Mouse (Mus musculus) liver, embryonic 12.5 days (tissue): ENCODE results near the gene Exoc6. TPM values are rescaled to one million over a fixed set of nuclear protein-coding genes. Genes with fewer than 3 reads are reported as not detected.

Source experiments
- ATAC-seq: fragments of 200-750 bp; cut with Nextera tagmentation; 2 replicates; pipeline ENCODE4 v1.8.0; 2017; ENCODE audit warnings: moderate number of reproducible peaks, mild to moderate bottlenecking, moderate library complexity
- H3K27ac ChIP-seq: fragments of 300-500 bp; sonication (generic); 2 replicates; pipeline ENCODE4 v1.5.1; 2016; ENCODE audit warnings: mild to moderate bottlenecking
- H3K27me3 ChIP-seq: fragments of 300-500 bp; sonication (generic); replicated peaks from 2 replicates; pipeline ENCODE4 v1.6.1; 2016; ENCODE audit warnings: mild to moderate bottlenecking, moderate library complexity
- H3K36me3 ChIP-seq: fragments of 300-500 bp; sonication (generic); 2 replicates; pipeline ENCODE4 v1.6.1; 2016; ENCODE audit warnings: mild to moderate bottlenecking, moderate library complexity
- H3K4me1 ChIP-seq: fragments of 300-500 bp; sonication (generic); 2 replicates; pipeline ENCODE4 v1.6.1; 2016
- H3K4me2 ChIP-seq: fragments of 300-500 bp; sonication (generic); 2 replicates; pipeline ENCODE4 v1.6.1; 2016; ENCODE audit warnings: mild to moderate bottlenecking, moderate library complexity
- H3K4me3 ChIP-seq: fragments of 300-500 bp; sonication (generic); 2 replicates; pipeline ENCODE4 v1.5.1; 2016; ENCODE audit warnings: mild to moderate bottlenecking, moderate library complexity
- H3K9ac ChIP-seq: fragments of 300-500 bp; sonication (generic); 2 replicates; pipeline ENCODE4 v1.6.1; 2016; ENCODE audit warnings: mild to moderate bottlenecking, moderate library complexity
- H3K9me3 ChIP-seq: fragments of 300-500 bp; sonication (generic); replicated peaks from 2 replicates; pipeline ENCODE4 v1.6.1; 2016; ENCODE audit warnings: mild to moderate bottlenecking, moderate library complexity
- WGBS: fragments of 180-500 bp; shearing (Covaris S2); methylation state at CpG from one replicate; pipeline ENCODE4 v1.1.7; 2016; ENCODE audit not compliant: insufficient replicate concordance; 5-methylcytosine and 5-hydroxymethylcytosine counted together
- polyA plus RNA-seq: library from polyadenylated mRNA; unstranded; fragments of >200 nt; fragmentation: Nextera tagmentation; extraction: Ambion mirVana; gene quantifications from 2 replicates; pipeline ENCODE4 v1.2.1, GENCODE M21; 2016

Gene Exoc6
- polyA plus RNA-seq, 1 experiment from 2014 or later, result 47.0 TPM

DNA sequence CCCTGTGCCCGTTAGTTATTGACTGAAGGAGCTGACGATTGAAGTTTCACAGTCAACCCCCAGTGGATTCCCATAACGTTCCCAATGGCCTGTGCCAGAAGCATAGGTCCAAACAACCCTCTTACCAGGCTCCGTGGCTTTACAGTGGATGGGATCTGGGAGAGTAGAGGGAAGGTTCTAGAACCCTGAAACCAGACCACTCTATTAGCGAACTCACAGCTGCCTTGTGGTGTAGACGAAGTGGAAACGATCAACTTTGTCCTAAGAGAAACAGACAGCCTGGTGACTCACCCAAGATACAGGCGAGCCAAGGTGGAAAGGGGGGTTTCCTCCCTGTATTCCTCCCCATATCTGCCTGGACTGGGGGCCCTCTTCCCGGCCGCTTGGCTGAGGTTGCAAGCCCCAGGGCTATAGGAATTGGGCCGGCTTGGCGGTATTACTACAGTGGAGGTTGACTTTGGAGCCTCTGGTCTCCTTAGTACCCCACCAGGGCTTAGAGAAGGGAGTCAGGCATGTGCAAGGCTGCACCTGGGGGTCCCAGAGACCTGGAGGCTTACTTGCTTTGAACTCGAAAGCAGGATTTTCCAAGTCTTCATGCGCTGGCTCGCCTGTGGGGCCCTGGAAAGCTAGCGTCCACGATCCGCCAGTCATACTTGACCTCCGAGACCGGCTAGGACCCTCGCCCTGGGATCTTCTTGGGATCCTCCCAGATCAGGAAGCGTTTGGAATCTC, 146.6 kb downstream of the Exoc6 start:
- WGBS, result 5% methylated on average over 22 of the region's 22 CpGs
- H3K4me1 ChIP-seq, result peaks cover 34% of the 10 kb centered on the region
- H3K4me3 ChIP-seq, result peak overlapping the region; percentile 33

DNA sequence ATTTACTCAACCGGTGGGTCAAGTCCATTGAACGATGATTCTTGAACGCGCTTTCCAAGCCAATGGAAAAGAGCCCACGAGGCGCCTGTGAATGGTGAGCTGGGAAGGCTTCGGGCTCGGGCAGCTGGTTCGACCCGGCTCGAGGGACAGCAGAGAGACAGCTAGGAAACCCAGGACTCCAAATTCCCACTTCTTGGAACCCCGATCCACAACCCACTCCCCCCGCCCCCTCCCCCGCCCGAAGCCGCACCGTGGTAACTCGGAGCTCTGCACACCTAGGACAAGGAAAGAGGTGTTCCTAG, 147.1 kb downstream of the Exoc6 start:
- peak overlapping the region; percentile 33 for H3K4me3 ChIP-seq
- WGBS, result 5% methylated on average over 18 of the region's 18 CpGs
- peak overlapping the region; percentile 53 for H3K4me2 ChIP-seq
- peaks cover 38% of the 10 kb centered on the region for H3K4me1 ChIP-seq
- no peak for ATAC-seq
- H3K9me3 ChIP-seq, result no peaks in the 10 kb centered on the region
- H3K27me3 ChIP-seq, result peaks cover 99% of the 10 kb centered on the region
- H3K36me3 ChIP-seq, result no peaks in the 10 kb centered on the region
- H3K9ac ChIP-seq, result no peak overlapping the region
- no peak overlapping the region for H3K27ac ChIP-seq

More for the DNA sequence above, 146.6 kb downstream of the Exoc6 start:
- Histone ChIP-seq H3K9me3 (no peaks in the 10 kb centered on the region), H3K27me3 (peaks cover 99% of the 10 kb centered on the region), H3K36me3 (no peaks in the 10 kb centered on the region), H3K9ac (no peak overlapping the region), H3K4me2 (peak overlapping the region; percentile 53), H3K27ac (no peak overlapping the region)
- no peak for ATAC-seq

DNA sequence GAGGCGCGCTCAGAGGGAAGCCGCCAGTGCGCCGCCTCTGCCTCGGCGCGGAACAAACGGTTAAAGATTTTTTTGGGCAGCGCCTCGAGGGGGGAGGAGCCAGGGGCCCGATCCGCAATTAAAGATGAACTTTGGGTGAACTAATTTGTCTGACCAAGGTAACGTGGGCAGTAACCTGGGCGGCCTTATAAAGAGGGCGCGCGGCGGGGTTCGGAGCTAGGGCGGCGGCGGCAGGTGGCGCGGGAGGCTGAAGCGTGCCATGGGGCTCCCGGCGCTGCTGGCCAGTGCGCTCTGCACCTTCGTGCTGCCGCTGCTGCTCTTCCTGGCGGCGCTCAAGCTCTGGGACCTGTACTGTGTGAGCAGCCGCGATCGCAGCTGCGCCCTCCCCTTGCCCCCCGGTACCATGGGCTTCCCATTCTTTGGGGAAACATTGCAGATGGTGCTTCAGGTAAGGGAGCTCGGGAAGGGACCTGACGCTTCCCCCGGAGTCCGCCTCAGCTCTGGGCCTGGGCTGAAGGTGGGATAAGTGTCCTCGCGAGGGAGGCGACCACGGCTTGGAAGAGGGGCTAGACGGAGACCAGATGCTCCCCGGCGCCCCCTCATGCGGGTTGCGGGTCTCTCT, 147.5 kb downstream of the Exoc6 start, which contains the start of gene Cyp26a1:
Cyp26a1 (plus strand) TSS at position 148 of the 622 bp plus-strand sequence.
- under 1% methylated on average over 51 of the region's 51 CpGs for WGBS
- ATAC-seq, result no peak

DNA sequence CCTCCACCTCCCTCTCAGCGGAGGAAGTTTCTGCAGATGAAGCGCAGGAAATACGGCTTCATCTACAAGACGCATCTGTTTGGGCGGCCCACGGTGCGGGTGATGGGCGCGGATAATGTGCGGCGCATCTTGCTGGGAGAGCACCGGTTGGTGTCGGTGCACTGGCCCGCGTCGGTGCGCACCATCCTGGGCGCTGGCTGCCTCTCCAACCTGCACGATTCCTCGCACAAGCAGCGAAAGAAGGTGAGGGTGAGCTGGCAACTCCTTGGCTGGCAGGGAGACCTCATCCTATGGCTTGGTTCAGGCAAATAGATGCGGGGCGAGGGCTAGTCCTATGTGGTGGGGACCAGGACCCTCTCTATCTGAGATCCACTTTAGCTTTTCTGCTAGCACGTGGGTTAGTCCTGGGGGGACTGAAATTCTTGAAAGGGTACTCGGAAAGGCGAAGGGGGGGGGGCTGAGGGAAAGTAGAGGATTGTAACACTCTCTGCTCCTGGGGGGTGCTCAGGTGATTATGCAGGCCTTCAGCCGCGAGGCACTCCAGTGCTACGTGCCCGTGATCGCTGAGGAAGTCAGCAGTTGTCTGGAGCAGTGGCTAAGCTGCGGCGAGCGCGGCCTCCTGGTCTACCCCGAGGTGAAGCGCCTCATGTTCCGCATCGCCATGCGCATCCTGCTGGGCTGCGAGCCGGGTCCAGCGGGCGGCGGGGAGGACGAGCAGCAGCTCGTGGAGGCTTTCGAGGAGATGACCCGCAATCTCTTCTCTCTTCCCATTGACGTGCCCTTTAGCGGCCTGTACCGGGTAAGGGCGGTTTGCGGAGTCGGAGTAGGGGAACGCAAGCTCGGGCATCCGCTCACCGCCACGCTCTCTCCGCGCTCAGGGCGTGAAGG, 148.3 kb downstream of the Exoc6 start:
- Histone ChIP-seq H3K9ac (no peak overlapping the region), H3K4me1 (peaks cover 36% of the 10 kb centered on the region), H3K4me3 (peak overlapping the region; percentile 33), H3K27me3 (peaks cover 99% of the 10 kb centered on the region), H3K4me2 (peak overlapping the region; percentile 53), H3K36me3 (no peaks in the 10 kb centered on the region), H3K9me3 (no peaks in the 10 kb centered on the region), H3K27ac (no peak overlapping the region)
- ATAC-seq, result no peak
- 1% methylated on average over 63 of the region's 63 CpGs for WGBS

More for the DNA sequence above, 147.5 kb downstream of the Exoc6 start, which contains the start of gene Cyp26a1:
- peak within 1 kb of the TSS; percentile 33 for H3K4me3 ChIP-seq
- H3K4me2 ChIP-seq, result peak within 1 kb of the TSS; percentile 53
- no peak within 1 kb of the TSS for H3K9ac ChIP-seq
- no peaks in the 10 kb centered on the region for H3K9me3 ChIP-seq
- no peaks in the 10 kb centered on the region for H3K36me3 ChIP-seq
- peaks cover 99% of the 10 kb centered on the region for H3K27me3 ChIP-seq
- H3K27ac ChIP-seq, result no peak within 1 kb of the TSS
- H3K4me1 ChIP-seq, result peaks cover 38% of the 10 kb centered on the region

DNA sequence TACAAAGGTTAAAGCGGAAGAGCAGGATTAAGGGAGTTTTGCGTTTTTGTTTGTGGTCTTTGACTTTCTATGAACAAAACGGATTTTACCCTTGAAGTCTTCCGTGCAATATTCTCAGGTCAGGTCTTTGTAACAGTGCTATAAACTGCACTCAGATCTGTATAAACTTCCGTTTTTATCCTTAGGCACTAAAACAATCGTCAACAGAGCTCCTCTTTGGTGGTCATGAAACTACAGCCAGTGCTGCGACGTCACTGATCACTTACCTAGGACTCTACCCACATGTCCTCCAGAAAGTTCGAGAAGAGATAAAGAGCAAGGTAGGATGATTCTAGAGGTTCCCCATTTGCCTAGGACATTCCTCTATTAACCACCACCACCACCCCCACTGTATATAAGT, 149.5 kb downstream of the Exoc6 start:
- ATAC-seq, result no peak
- no peaks in the 10 kb centered on the region for H3K9me3 ChIP-seq
- peaks cover 98% of the 10 kb centered on the region for H3K27me3 ChIP-seq
- no peak overlapping the region for H3K27ac ChIP-seq
- H3K4me1 ChIP-seq, result peaks cover 36% of the 10 kb centered on the region
- H3K9ac ChIP-seq, result no peak overlapping the region
- H3K36me3 ChIP-seq, result no peaks in the 10 kb centered on the region
- 19% methylated on average over 9 of the region's 9 CpGs for WGBS
- no peak overlapping the region for H3K4me2 ChIP-seq
- H3K4me3 ChIP-seq, result no peak overlapping the region

DNA sequence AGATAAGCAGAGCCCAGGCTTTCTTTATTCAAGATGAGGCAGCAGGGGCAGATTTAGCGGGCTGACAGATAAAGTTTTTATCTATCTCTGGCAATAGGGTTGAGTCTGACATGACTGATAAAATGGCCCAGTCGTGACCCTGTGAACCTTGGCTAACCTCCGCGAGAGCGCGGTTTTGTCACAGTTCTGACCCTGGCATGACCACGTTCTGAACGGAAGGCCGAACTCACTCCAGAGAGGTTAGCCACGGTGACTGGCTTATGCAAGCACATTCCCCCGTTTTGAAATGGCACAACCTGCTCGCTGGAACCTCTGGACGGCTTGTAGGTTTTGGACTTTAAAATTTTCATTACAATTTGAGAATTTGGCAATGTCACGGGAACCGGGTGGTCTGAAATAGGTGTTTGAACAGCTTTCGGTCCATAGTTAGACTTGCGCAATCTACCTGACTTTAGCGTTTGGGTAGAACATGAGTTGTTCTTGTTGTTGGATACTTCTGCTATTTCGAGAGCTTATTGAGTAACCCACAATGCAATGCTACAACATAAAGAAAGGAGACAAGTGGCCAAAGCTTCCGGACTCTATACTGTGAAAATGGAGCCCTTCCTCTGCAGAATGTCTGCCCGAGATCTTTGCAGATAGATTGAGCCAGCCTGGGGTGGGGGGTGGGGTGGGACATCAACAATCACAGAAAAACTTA, 152.3 kb downstream of the Exoc6 start:
- no peak overlapping the region for H3K4me3 ChIP-seq
- WGBS, result 26% methylated on average over 21 of the region's 21 CpGs
- H3K9me3 ChIP-seq, result no peaks in the 10 kb centered on the region
- H3K27ac ChIP-seq, result no peak overlapping the region
- no peak overlapping the region for H3K4me2 ChIP-seq
- H3K36me3 ChIP-seq, result no peaks in the 10 kb centered on the region
- no peak overlapping the region for H3K9ac ChIP-seq
- peaks cover 94% of the 10 kb centered on the region for H3K27me3 ChIP-seq
- peaks cover 15% of the 10 kb centered on the region for H3K4me1 ChIP-seq
- ATAC-seq, result peak; percentile 32; the same call in 1 of the 2 replicates

DNA sequence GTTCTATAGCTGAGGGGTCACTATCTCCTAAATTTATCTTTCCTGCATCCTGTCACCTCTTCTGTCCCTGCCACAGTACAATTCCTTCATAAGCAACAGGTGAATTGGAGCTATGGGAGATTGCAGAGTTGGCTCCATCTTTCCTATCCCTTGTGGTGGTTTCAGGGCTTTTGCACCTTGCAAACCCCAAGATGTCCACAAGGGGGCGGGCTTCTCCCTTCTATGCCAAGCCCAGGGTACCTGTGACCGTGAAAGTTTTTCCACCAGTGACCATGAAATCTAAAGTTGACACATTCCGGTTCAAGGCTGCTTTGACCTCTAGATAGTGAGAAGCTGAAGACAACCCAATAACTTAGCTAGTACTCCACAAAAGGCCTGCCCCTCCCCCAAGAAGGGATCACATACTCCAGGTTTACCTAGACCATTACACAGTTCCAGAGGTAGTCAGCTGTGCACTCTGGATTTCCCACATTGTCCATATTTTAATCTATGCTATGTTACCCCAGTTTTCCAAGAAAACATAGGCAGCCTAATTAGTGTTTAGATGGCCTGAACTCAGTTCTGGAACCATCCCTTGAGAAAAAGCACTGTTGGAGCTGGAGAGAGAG, 153.8 kb downstream of the Exoc6 start:
- H3K4me1 ChIP-seq, result peaks cover 7% of the 10 kb centered on the region; the same call in 1 of the 2 replicates
- H3K9me3 ChIP-seq, result no peaks in the 10 kb centered on the region
- no peak overlapping the region for H3K4me3 ChIP-seq
- no peak overlapping the region for H3K9ac ChIP-seq
- H3K27me3 ChIP-seq, result peaks cover 79% of the 10 kb centered on the region
- H3K27ac ChIP-seq, result no peak overlapping the region
- no peak overlapping the region for H3K4me2 ChIP-seq
- WGBS, result 7% methylated on average over 3 of the region's 3 CpGs
- ATAC-seq, result no peak
- H3K36me3 ChIP-seq, result no peaks in the 10 kb centered on the region

DNA sequence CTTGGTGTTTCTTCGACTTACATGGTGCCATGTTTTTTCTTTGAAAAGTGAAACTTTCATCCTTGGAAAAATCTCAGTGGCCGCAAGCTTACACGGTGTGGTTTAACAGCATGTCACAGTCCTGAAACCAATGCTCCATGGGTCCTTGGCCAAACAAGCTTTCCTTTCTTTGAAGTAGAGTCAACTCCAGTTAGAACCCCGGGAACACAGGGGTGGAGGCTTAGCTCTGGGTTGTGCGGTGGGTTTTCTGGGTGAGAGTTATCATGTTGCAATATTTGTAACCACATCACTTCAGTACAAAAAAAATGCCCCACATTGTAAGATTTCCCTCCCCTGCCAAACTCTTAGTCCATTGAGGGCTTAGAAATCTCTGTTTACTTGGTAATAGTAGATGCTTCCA, 155.5 kb downstream of the Exoc6 start:
- no peak for ATAC-seq
- 75% methylated on average over 5 of the region's 5 CpGs for WGBS

DNA sequence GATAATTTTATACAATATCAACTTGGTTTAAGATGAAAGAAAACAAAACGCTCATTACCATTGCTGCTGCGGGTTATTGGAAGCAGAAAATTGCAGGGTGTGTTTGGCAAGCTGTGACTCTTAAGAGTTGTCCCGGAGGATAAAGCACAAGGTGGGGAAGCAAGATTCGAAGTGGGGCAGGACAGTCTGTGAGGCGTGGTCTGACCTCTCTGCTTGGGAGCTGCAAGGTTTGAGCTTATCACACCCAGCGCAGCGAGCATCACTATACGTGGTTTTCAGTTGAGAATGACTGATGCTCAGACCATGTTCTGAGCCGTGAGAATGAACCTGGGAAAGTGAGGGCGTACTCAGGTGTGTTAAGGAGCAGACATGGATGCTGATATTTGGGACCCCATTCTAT, 164.5 kb downstream of the Exoc6 start:
- no peak overlapping the region for H3K27ac ChIP-seq
- no peaks in the 10 kb centered on the region for H3K9me3 ChIP-seq
- no peaks in the 10 kb centered on the region for H3K4me1 ChIP-seq
- no peak overlapping the region for H3K4me3 ChIP-seq
- H3K36me3 ChIP-seq, result no peaks in the 10 kb centered on the region
- no peak overlapping the region for H3K9ac ChIP-seq
- no peak for ATAC-seq
- WGBS, result 42% methylated on average over 10 of the region's 10 CpGs
- H3K4me2 ChIP-seq, result no peak overlapping the region
- no peaks in the 10 kb centered on the region for H3K27me3 ChIP-seq

More for the DNA sequence above, 155.5 kb downstream of the Exoc6 start:
- Histone ChIP-seq H3K9ac (no peak overlapping the region), H3K27me3 (peaks cover 62% of the 10 kb centered on the region), H3K9me3 (no peaks in the 10 kb centered on the region), H3K36me3 (no peaks in the 10 kb centered on the region), H3K4me2 (no peak overlapping the region), H3K27ac (no peak overlapping the region), H3K4me1 (peaks cover 7% of the 10 kb centered on the region; the same call in 1 of the 2 replicates), H3K4me3 (no peak overlapping the region)

DNA sequence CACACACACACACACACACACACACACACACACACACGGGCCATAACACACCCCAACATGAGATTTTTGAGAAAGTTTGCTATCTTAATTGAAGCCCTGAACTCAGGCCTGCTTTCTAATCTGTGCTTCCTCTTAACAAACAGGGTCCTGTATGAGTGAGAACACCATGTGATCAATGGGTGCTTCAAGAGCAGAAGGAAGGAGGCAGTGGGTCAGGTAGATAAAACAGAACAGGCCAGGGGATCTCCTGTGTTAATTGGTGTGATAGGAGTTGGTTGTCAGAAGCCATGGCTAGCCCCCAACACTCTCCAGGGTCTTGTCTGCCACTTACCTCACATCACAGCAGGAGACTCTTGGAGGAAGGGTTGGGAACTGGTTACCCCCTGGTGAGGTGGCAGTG, 165.8 kb downstream of the Exoc6 start:
- H3K9ac ChIP-seq, result no peak overlapping the region
- no peak overlapping the region for H3K4me3 ChIP-seq
- H3K4me2 ChIP-seq, result no peak overlapping the region
- WGBS, result 42% methylated on average over 1 of the region's 1 CpGs
- no peaks in the 10 kb centered on the region for H3K27me3 ChIP-seq
- no peaks in the 10 kb centered on the region for H3K36me3 ChIP-seq
- H3K4me1 ChIP-seq, result no peaks in the 10 kb centered on the region
- ATAC-seq, result no peak
- no peak overlapping the region for H3K27ac ChIP-seq
- H3K9me3 ChIP-seq, result no peaks in the 10 kb centered on the region

DNA sequence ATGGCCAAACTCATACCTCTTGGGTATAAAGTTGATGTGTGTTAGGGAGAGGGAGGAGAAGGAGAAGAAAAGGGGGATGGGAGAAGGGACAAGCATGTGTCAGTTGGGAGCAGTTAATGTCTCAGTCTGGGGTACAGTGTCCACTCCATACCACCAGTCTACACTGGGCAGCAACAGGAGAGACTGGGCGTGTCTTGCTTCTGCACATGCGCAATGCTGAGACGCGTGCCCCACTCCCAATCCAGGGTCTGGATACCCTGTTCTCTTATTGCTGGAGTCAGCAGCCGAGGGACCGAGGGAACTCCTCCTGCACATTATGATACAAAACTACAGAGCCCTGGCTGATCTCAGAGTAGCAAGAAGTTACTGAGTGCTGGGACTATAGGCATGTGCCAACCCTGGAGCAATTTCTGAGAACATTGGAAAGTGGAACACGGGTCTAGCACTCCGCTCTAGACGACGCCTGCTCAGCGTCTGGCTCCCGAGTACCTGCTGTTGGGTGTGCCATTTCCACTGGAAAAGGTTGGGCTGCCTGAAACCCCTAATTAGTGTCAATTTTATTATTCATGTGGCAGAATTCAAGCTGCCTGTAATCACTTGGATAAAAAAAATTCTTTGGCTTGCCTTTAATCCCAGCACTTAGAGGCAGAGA, 166.4 kb downstream of the Exoc6 start:
- H3K4me1 ChIP-seq, result no peaks in the 10 kb centered on the region
- H3K27me3 ChIP-seq, result no peaks in the 10 kb centered on the region
- 71% methylated on average over 12 of the region's 12 CpGs for WGBS
- no peaks in the 10 kb centered on the region for H3K36me3 ChIP-seq
- H3K4me2 ChIP-seq, result no peak overlapping the region
- H3K27ac ChIP-seq, result no peak overlapping the region
- ATAC-seq, result no peak
- H3K9me3 ChIP-seq, result no peaks in the 10 kb centered on the region
- no peak overlapping the region for H3K9ac ChIP-seq
- no peak overlapping the region for H3K4me3 ChIP-seq
